Mouse (Mus musculus) right cerebral cortex, postnatal 14 days (tissue): ENCODE measurements around the gene Inmt.
A peak's percentile ranks its signal among the peaks of the same experiment; 100 is the strongest.

Experiments
- DNase-seq: peaks from one replicate; pipeline ENCODE4 v3.0.0; 2022

Gene Inmt

DNA sequence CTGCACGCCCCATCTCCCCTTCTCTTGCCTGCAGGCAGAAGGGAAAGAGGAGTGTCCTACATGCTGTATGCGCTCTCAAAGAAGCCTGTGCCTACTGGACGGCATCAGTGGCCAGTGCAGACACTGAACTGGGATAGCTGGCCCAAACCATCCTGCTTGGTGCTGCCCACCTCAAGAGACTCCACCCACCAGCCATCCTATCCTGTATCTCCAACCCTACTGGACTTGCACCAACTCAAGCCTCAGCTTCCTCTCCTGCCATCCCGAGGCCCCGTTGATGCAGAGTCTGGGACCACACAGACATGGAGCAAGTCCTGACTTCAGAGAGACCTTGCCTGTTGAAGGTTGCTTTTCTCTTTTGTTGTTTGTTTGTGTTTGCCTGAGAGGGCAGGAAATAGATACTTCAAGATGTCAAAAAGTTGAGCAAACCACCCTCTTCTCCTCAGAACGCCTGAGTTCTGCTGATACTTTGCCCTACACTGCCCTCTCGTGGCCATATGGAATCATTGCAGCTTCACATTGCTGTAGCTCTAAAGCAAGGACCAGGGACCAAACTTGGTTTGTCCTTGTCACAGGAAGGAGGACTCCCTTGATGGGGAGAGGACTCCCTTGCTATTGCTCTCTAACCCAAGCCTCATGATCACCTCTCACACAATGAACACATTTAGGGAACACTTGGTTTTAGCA is 7.9 kb downstream of the Inmt start:
- DNase-seq = peak; percentile 63

- DNase-seq = no peak
Observed at GRCm38 (mm10) chr6:55163046-55163584, 11.7 kb downstream of the Inmt start.

- peak; percentile 75 for DNase-seq
Observed at GRCm38 (mm10) chr6:55161311-55161761, 13.5 kb downstream of the Inmt start.

DNA sequence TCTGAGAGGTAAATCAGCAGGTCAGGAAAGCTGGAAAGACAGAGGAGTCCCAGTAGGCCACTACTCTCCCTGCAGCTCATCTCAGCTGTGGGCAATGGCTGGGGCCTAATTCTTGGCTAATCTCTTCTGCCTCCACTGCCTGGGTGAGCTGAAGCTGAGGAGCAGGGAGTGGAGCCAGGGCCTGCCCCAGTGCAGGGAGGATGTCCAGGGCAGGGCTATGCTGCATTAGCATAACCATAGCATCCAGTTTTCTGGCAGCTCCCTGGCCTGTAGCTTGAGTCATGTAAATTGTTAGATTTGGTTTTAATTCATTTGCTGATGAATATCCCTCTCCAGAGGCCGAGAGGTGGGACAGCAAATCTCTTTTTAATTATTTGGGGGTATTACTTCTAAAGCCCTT is 15.6 kb downstream of the Inmt start:
- DNase-seq = no peak

DNA sequence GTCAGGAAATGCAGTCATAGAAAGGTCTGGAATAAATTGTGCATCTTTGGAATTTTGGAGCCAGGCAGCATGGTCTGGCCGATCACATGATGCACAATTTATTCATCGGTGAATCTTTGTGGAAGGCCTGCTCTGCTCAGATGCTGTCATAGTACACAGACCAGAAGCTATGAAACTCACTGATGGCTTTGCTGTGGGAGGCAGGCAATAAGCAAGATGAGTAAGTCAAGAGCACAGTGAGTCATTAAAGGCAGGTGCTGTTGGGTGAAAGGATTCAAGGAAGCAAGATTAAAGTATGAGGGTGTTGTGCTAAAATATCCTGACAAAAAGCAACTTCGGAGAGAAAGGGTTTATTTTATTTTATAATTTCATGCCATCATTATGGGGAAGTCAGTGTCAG is 22.6 kb downstream of the Inmt start:
- no peak for DNase-seq

DNA sequence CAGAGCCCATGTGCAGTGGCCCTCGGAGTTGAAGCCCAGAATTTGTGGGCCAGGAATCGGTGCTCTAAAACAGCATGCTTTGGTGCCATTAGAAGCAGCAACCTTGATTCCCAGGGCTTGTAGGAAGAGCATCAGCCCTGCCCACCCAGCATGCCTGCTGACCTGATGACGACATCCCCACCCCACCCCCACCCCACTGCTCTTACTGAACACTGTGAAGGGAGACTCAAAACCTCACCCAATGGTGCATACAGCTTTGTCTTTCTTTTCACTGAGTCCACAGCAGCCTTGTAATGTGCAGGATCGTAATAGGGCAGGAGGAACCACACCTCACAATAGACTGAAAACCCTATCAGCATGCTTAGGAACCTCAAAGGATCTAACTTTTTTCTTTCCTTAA is 28.7 kb downstream of the Inmt start:
- DNase-seq = no peak

GRCm38 (mm10) chr6:55145285-55145684 is 29.6 kb downstream of the Inmt start:
- no peak for DNase-seq

- DNase-seq = no peak
Observed at GRCm38 (mm10) chr6:55138343-55138742, 36.5 kb downstream of the Inmt start.

GRCm38 (mm10) chr6:55133425-55133824 is 41.4 kb downstream of the Inmt start:
- DNase-seq = no peak

DNA sequence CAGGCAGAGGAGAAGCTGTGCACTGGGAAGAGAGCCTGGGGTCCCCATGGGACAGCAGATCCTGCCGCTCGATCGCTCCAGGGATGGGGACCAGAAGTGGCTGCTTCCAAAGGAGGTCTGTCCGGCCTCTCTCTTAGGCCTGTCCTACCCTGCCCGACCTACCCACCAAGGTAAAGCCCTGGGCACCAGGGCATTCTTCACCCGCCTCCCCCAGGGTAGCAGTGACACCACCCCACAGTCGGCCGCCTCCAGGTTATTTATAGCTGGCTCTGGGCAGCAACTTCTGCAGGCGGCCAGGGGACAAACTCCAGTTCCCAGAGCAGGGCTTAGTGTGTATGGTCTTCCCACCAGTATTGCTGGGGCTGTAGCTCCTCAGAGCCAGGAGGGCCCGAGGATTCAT is 42.0 kb downstream of the Inmt start, which contains the start of gene Crhr2:
TSS of gene Crhr2 (minus strand) at position 223 of the 400 bp plus-strand sequence.
- no peak for DNase-seq

- no peak for DNase-seq
Observed at GRCm38 (mm10) chr6:55131301-55131700, 43.5 kb downstream of the Inmt start.

GRCm38 (mm10) chr6:55130631-55131030 is 44.2 kb downstream of the Inmt start:
- no peak for DNase-seq

DNA sequence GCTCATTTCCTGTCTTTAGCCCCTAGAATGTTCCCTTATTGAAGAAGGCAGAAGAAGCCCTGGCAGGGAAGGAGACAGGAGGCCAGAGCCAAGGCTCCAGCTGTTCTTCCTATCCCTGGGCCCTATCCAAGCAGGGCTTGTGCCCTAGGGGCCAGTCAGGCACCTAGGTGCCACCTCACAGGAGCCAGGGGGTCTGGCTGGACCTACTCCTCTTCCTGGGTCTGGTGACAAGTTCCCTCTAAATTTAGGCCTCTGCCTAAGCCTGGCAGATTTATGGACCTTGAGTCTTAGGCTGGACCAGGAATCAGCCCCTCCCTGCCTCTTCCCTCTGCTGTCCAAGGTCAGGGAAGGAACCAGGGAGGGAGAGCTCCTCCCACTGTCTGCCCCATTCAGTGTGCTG is 46.5 kb downstream of the Inmt start:
- DNase-seq = no peak

- no peak for DNase-seq
Observed at GRCm38 (mm10) chr6:55126576-55126975, 48.3 kb downstream of the Inmt start.

DNA sequence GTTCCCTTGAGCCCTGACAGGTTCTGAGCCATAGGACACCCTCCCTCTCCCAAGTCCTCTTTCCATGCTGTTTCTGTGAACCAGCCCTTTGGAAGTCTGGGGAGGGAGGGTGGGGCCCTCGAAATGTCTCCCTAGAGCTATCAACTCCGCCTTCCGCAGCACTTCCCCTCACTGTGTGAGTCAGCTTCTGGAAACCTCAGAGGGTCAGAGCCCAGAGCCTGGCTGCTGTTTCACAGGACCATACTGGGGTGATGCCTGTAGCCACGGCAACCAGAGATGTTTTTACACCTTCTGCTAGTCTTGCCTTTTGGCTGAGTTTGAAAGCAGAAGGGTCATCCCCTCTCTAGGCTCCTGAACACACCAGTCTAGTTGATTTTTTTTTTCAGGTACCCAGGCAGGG is 51.8 kb downstream of the Inmt start:
- DNase-seq = no peak
